Mouse (Mus musculus): ENCODE results near the gene Bcor. TPM values are rescaled to one million over a fixed set of nuclear protein-coding genes. Genes with fewer than 3 reads are reported as not detected.

Bcor gene
- polyA plus RNA-seq, 1 experiment: 12.1 TPM

DNA sequence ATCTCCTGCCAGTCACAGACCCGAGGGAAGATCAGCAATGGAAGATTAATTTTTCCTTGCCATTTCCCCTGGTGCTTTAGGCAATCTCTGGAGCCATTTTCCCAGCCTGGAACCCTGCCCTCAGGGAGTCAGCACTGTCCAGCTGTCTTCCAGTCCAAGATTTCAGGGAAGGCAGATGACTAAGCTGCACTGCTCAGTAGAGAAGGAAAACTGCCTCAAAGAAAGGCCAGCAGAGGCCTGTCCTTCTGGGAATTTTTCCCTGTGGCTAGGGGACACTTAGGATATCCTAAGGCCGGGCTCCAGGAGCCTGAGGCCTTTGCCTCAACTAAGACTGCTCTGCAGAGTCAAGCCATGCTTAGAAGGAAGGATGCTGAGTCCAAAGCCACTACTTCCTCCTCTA lies 32.2 kb upstream of the Bcor start:
- Histone ChIP-seq H3K4me2 (ENCODE audit: low read depth) (no peak overlapping the region), H3K36me3 (ENCODE audit: control insufficient read depth, insufficient read depth) (no peaks in the 10 kb centered on the region), H3K27me3 (ENCODE audit: control insufficient read depth, insufficient read depth, insufficient read length) (no peaks in the 10 kb centered on the region), H3K79me2 (ENCODE audit: control insufficient read depth, insufficient read depth) (no peaks in the 10 kb centered on the region), H3K4me3 (no peak overlapping the region), H3ac (ENCODE audit: control insufficient read depth, insufficient read length) (no peak overlapping the region)
- TF ChIP-seq MYOG (IDR thresholded peaks at IDR 0.05; ENCODE audit: control insufficient read depth in 1 of 3, insufficient read depth in 1 of 3, insufficient read length in 2 of 3, low read depth in 2 of 3) (peak in 1 of 3 experiments; percentile 10), E2F4 (IDR thresholded peaks at IDR 0.05; ENCODE audit: insufficient read depth) (no peak), TCF3 (IDR thresholded peaks at IDR 0.05; ENCODE audit: insufficient read length, low read depth) (no peak), POLR2A (IDR thresholded peaks at IDR 0.05; ENCODE audit: insufficient read length, low read depth) (no peak)

DNA sequence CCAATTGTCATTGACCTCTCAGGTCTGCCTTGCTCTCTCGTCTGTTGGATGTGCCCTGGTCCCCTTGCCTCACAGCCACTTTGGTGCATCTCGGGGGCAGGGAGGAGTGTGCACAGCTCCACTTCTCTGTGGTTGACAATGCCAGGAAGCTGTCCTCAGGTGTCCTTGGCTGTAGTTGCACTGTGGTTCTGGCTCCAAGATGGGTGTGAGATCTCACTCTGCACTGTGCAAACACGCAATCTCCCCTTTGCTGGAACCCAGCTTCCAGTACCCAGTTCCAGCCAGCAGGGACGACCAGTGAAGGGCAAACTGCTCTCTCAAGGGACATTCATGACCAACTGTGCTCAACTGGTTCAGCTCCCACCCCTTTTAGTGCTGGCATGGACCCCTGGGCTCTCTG lies 29.4 kb upstream of the Bcor start:
- no peaks in the 10 kb centered on the region for H3K79me2 ChIP-seq (ENCODE audit: control insufficient read depth, insufficient read depth)
- no peak overlapping the region for H3K4me2 ChIP-seq (ENCODE audit: low read depth)
- H3K4me3 ChIP-seq: no peak overlapping the region
- TF ChIP-seq E2F4 (IDR thresholded peaks at IDR 0.05; ENCODE audit: insufficient read depth) (no peak), POLR2AphosphoS2 (IDR thresholded peaks at IDR 0.05; ENCODE audit: insufficient read length, low read depth) (no peak), MAX (IDR thresholded peaks at IDR 0.05; ENCODE audit: low read depth) (no peak), MYOG (IDR thresholded peaks at IDR 0.05; ENCODE audit: control insufficient read depth in 1 of 3, insufficient read depth in 1 of 3, insufficient read length in 2 of 3, low read depth in 2 of 3) (no peak), POLR2A (IDR thresholded peaks at IDR 0.05; ENCODE audit: insufficient read length, low read depth) (no peak), MYOD1 (IDR thresholded peaks at IDR 0.05; ENCODE audit: control insufficient read depth in 1 of 3, insufficient read length in 2 of 3, low read depth in 2 of 3) (no peak), USF1 (IDR thresholded peaks at IDR 0.05; ENCODE audit: low read depth) (no peak), CEBPB (IDR thresholded peaks at IDR 0.05; ENCODE audit: insufficient read depth, poor library complexity, severe bottlenecking) (no peak), SRF (IDR thresholded peaks at IDR 0.05; ENCODE audit: control insufficient read depth, insufficient read length, low read depth) (no peak)
- H3ac ChIP-seq (ENCODE audit: control insufficient read depth, insufficient read length): no peak overlapping the region
- no peaks in the 10 kb centered on the region for H3K36me3 ChIP-seq (ENCODE audit: control insufficient read depth, insufficient read depth)
- no peaks in the 10 kb centered on the region for H3K27me3 ChIP-seq (ENCODE audit: control insufficient read depth, insufficient read depth, insufficient read length)

DNA sequence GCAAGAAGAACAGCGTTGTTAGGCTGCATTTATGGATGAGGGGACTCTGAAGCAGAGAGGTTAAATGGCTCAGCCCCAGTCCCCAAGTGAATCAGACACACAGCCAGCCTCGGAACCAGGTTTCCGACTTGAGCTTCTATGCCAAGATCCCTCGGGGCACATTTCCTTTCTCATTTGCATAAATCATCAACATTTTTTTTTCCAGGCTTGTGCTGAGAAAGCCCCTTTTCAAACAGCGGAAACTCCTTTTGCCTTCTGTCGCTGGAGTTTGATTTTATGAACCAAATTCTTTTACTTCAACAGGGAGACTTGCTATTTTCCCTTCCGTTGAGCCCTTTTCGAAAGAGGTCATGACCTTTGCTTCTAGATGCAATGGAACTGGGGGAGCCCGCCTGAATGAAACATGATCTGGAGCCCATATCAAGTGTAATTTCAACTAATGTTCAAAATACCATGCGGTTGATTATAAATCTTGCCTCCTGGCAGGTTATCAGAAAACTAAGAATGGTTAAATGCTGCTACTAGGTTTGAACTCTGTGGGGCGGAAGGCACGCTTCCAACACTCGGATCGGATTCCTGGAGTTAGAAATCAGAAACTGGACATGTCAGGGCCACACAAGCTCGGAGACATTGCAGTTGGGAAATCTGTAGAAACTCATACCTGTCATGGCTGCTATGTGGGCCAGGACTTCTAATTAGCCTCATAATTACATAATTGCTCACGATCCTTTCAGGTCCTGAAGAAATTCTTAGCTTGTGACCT lies 15.2 kb upstream of the Bcor start:
- TF ChIP-seq REST (IDR thresholded peaks at IDR 0.05; ENCODE audit: insufficient read depth, insufficient read length) (no peak), TCF3 (IDR thresholded peaks at IDR 0.05; ENCODE audit: insufficient read length, low read depth) (no peak), CEBPB (IDR thresholded peaks at IDR 0.05; ENCODE audit: insufficient read depth, poor library complexity, severe bottlenecking) (no peak), MYOG (IDR thresholded peaks at IDR 0.05; ENCODE audit: control insufficient read depth in 1 of 3, insufficient read depth in 1 of 3, insufficient read length in 2 of 3, low read depth in 2 of 3) (no peak), POLR2AphosphoS2 (IDR thresholded peaks at IDR 0.05; ENCODE audit: insufficient read length, low read depth) (no peak), MYOD1 (IDR thresholded peaks at IDR 0.05; ENCODE audit: control insufficient read depth in 1 of 3, insufficient read length in 2 of 3, low read depth in 2 of 3) (no peak), TCF12 (IDR thresholded peaks at IDR 0.05; ENCODE audit: insufficient read depth, poor library complexity, severe bottlenecking) (no peak), MAX (IDR thresholded peaks at IDR 0.05; ENCODE audit: low read depth) (no peak), USF1 (IDR thresholded peaks at IDR 0.05; ENCODE audit: low read depth) (no peak), SRF (IDR thresholded peaks at IDR 0.05; ENCODE audit: control insufficient read depth, insufficient read length, low read depth) (no peak), POLR2A (IDR thresholded peaks at IDR 0.05; ENCODE audit: insufficient read length, low read depth) (no peak)
- no peak overlapping the region for H3ac ChIP-seq (ENCODE audit: control insufficient read depth, insufficient read length)
- H3K4me2 ChIP-seq (ENCODE audit: low read depth): no peak overlapping the region
- no peaks in the 10 kb centered on the region for H3K79me2 ChIP-seq (ENCODE audit: control insufficient read depth, insufficient read depth)
- no peak overlapping the region for H3K4me3 ChIP-seq
- H3K27me3 ChIP-seq (ENCODE audit: control insufficient read depth, insufficient read depth, insufficient read length): no peaks in the 10 kb centered on the region
- H3K36me3 ChIP-seq (ENCODE audit: control insufficient read depth, insufficient read depth): no peaks in the 10 kb centered on the region

DNA sequence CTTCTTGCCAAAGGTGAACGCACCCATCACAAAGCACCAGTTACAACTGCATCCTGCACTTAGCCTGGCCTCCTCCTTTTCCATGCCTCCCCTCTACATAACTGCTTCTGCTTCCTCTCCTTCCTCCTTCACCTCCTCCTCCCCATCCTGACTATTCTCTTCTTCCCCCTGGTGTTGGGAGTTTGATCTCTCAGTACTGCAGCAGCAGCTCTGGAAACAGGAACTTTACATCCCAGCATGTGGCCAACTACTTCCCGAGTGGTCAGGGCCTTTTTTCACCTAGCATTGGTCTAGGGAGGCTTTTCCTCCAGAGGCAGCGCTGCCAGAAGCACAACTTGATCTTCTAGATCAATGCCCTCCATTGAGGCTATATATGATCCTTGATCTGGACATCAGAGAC lies 10.0 kb upstream of the Bcor start:
- no peak overlapping the region for H3K4me2 ChIP-seq (ENCODE audit: low read depth)
- H3K36me3 ChIP-seq (ENCODE audit: control insufficient read depth, insufficient read depth): no peaks in the 10 kb centered on the region

More for the DNA sequence above, 10.0 kb upstream of the Bcor start:
- H3ac ChIP-seq (ENCODE audit: control insufficient read depth, insufficient read length): no peak overlapping the region
- H3K79me2 ChIP-seq (ENCODE audit: control insufficient read depth, insufficient read depth): no peaks in the 10 kb centered on the region
- H3K27me3 ChIP-seq (ENCODE audit: control insufficient read depth, insufficient read depth, insufficient read length): no peaks in the 10 kb centered on the region
- H3K4me3 ChIP-seq: no peak overlapping the region
- TF ChIP-seq POLR2A (IDR thresholded peaks at IDR 0.05; ENCODE audit: insufficient read length, low read depth) (no peak), CEBPB (IDR thresholded peaks at IDR 0.05; ENCODE audit: insufficient read depth, poor library complexity, severe bottlenecking) (no peak), SRF (IDR thresholded peaks at IDR 0.05; ENCODE audit: control insufficient read depth, insufficient read length, low read depth) (no peak), MYOD1 (IDR thresholded peaks at IDR 0.05; ENCODE audit: control insufficient read depth in 1 of 3, insufficient read length in 2 of 3, low read depth in 2 of 3) (no peak), MYOG (IDR thresholded peaks at IDR 0.05; ENCODE audit: control insufficient read depth in 1 of 3, insufficient read depth in 1 of 3, insufficient read length in 2 of 3, low read depth in 2 of 3) (no peak), MAX (IDR thresholded peaks at IDR 0.05; ENCODE audit: low read depth) (no peak), REST (IDR thresholded peaks at IDR 0.05; ENCODE audit: insufficient read depth, insufficient read length) (no peak), E2F4 (IDR thresholded peaks at IDR 0.05; ENCODE audit: insufficient read depth) (no peak)

Data from myocyte (in vitro differentiated cells).